Mouse (Mus musculus) hindlimb bud, embryonic 11.5 days (tissue): ENCODE data around the gene Cep162.
A peak's percentile ranks its signal among the peaks of the same experiment; 100 is the strongest.

Experiments
- DNase-seq: peaks from one replicate; pipeline ENCODE4 v3.0.0-alpha.2; 2012; ENCODE audit warnings: low read depth, low spot score; ENCODE audit errors: extremely low spot score

Gene Cep162

DNA sequence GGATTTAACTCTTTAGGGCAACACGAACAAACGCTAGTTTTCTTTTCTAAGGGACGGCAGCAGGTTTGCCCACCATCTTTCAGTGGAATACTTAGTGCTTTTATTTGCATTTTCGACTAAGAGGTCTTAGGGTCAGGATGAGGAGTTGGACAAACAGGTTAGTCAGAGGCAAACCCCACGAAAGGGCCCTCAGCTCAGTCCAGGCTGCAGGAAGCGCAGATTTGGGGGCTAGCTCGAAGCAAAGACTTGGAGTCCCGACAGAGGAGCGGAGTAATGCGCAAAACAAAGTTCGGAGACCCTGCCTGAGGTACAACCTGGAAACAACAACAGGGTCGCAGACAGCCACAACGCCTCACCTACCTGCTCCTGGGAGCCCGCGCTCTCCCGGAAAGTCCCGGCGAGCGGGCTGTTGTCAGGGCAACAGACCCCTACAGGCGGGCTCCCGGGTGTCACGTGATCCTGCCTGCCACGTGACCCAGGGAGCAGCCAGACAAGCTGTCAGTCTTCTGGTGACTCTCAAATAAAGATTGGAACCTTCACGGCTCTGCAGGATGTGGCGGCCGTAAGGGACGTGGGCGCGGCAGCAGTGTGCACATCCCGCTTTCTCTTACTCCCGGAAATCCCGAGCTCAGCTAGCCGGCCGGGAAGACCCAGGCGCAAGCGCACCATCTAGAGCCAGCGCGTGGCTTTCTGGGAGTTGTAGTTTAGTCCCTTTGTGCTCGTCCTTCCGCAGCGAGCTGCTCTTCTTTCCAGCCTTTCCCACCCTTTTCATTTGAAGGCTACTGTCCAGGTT, at the start of gene Cep162:
Gene Cep162, minus strand, starts transcription at position 634 of the 793 bp plus-strand sequence.
- peak; percentile 88 for DNase-seq

- DNase-seq = no peak
These were observed 47.9 kb upstream of the Cep162 start for GRCm38 (mm10) chr9:87303196-87303595.

- no peak for DNase-seq
These were observed 43.6 kb upstream of the Cep162 start for GRCm38 (mm10) chr9:87298900-87299299.

DNA sequence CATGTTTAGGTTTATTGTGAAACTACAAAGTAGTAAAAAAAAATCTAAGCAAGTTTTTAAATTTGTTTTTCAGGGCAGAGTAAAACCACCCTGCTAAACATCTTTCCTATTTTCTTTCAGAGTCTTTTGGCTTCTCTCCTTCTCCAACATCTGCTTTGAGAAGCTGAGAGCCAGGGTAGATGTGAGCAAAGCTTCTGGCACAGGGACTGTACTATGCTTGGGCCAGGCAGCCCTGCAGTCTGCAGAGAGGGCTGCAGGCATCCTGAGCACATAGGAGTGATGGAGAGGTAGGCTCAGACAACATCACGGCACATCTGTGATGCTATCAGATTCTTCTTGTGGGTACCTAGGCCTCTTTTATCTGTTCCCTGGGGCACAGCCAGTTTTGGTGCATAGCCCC, 42.2 kb upstream of the Cep162 start:
- DNase-seq = no peak

DNA sequence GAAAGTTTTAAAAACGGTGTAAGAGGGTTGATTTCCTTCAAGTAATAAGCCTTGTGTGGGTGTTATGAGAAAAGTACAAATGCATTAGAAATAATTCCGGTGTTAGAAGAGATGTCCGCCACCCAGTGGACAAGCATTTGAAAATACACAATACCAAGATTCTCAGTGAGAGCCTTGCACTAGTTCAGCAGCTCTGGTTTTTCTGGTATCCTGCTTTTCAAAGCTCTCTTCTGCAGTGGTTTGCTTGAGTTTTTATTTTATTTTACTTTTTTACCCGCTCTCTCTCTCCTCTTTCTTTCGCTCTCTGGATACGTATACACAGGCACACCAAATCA, 327 bp upstream of the Cep162 start:
- no peak for DNase-seq

GRCm38 (mm10) chr9:87248118-87248517, 7.2 kb downstream of the Cep162 start:
- no peak for DNase-seq

DNA sequence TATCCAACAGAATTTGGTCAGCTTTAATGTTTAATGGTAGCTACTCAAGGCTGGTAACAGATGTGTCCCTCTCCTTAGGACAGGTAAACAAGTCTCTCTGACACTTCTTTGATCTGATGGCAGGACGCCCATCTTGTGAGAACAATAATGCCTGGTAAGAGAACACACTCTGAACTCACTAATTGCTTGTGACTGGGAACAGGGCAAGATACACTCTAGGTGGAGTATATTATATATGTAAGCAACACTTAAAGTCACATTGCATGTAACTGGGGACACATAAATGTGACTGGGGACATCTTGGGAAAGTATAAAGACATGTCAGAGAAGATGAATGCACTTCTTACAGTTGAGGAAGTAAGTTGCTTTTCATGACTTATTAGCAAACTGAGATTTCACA, 7.7 kb downstream of the Cep162 start:
- no peak for DNase-seq

GRCm38 (mm10) chr9:87213204-87213603, 42.1 kb downstream of the Cep162 start:
- no peak for DNase-seq

DNA sequence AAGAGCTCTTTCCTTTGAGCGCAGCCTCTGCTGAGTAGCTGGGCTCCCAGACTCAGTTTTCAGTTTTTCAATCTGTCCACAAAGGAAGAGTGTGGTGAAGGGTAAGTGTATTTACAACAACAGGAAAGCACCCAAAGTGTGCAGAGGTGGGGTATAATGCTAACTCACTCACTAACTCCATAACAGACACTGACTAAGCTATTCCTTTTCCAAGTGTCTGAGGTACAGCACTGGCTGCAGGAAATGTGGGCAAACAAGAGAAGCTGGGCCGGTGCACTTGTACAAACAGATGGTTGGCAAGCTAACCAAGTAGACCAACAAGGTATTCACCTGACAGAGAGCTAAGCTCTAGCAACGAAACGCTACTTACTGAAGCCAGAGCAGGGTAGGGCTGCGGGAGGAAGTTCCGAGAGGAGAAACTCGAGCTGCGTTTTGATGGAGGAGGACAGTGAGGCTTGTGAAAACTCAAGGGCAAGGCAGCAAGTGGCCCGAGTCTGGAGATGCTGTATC, 44.5 kb downstream of the Cep162 start:
- DNase-seq = no peak

- DNase-seq = no peak
These were observed 52.9 kb downstream of the Cep162 start for GRCm38 (mm10) chr9:87202431-87202830.

DNA sequence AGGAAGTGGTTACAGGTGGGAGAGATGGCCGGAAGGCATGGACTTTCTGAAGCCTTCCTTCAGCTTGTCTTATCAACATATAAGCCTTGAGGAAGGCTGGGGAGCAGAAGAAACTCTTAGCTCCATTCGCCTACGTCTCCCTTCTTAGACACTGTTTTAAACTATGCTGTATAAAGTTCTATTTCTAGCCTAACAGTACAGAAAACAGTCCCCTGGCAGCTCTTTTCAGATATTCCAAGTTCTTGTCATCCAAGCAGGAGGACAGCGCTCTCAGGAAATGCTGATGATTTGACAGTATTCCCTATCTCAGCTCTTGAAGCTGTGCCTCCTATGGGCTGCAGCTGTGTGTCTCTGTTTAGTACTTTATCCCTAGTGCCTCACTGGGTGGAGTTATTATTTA, 54.4 kb downstream of the Cep162 start:
- no peak for DNase-seq

DNA sequence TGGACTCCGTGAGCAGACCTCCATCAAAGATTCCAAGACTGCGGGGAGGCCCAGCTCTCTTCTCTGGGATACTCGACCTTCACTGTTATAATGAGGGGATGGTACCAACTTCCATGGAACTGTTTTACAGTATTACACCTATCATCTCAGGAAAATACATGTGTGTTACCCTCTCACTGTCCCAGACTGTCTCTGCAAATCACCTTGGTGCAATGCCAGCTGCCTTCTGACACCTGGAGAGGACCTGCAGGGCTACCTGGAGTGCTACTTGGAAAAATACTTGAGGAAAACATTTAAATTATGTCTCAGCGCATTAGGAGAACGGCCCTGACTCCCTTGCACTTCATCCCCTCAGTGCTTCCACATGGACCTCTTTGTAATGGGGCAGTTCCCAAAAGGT, 54.9 kb downstream of the Cep162 start:
- no peak for DNase-seq

GRCm38 (mm10) chr9:87198036-87198435, 57.3 kb downstream of the Cep162 start:
- no peak for DNase-seq

DNA sequence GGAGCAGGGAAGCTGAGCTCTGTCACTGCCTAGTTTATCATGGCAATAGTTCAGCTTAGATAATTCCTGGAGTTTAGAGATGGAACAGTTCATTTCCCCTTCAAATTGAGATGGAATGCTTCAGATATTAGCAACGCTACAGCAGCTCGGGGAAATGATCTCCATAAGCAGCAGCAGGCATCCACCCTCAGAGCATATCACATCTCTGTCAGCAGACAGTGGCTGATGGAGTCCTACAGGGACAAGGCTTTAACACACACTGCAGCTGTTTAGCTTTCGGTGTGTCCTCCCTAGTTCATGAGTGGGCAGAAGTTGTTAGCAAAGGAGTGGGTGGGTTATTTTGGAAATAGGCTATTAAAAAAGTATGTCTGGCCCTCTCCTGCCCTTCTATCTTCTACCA, 58.1 kb downstream of the Cep162 start:
- DNase-seq = no peak

DNA sequence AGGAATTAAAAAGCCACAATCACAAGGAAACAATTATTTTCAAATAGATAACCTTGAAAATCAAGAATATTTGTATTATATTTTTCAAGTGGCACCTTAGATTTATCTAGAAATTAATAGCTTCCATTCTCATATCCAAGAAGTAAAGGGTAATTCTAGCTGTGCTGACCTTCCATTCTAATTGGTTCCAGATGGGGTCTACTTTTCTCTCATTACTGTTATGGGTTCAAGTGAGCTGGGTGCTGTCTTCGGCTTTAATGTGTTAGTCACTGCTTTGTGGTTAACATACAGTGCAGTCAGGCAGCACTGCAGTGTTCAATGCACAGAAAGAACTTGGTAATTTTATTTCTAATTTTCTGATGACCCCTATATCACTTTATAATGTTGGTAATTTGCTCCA, 61.6 kb downstream of the Cep162 start:
- peak; percentile 8 for DNase-seq

DNA sequence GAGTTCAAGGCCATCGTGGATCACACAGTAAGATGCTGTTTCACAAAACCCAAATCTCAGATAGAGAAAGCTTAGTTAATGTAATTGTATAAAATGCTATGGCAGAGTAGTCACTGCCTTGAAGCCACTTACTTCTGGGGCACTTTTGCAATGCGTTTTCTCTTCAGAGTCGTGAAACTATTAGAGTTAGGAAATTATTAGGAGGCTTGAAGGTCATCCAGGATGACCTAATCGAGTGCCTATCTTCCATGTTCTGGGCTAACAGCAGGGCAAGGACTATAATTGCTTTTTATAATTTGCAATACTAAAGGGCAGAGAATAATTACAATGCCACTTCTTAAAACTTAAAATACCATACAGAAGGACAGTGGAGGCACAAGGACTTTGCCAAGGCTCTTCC, 68.0 kb downstream of the Cep162 start:
- DNase-seq = no peak

GRCm38 (mm10) chr9:87182231-87182630, 73.1 kb downstream of the Cep162 start:
- DNase-seq = no peak

GRCm38 (mm10) chr9:87178534-87178933, 76.8 kb downstream of the Cep162 start:
- DNase-seq = no peak

- no peak for DNase-seq
These were observed 83.8 kb downstream of the Cep162 start for GRCm38 (mm10) chr9:87171517-87171916.

- DNase-seq = no peak
These were observed 84.4 kb downstream of the Cep162 start for GRCm38 (mm10) chr9:87170891-87171290.

- no peak for DNase-seq
These were observed 86.2 kb downstream of the Cep162 start for GRCm38 (mm10) chr9:87169144-87169543.

DNA sequence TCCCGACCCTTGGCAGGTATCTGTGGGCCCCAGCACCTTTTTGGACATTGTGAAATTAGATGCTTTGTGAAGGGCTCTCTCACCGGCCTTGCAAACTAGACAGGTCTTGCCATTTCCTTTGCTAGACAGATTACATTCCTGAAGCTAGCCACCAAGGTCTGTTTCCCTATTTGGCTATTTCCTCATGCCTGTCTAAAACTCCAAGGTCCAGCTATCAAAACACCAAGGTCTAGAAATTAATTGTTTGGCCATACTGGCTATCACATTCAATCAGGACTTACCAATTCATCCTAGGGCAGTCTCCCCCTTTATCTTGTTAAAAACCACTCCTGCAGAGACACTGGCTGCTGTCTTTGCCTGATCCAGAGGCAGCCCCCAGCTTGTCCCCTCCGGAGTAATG, 87.3 kb downstream of the Cep162 start:
- no peak for DNase-seq
